Mouse (Mus musculus) adrenal gland (tissue): ENCODE measurements at regions not wholly inside any gene's neighbourhood (a gene's known extent, or its start where the extent isn't known, plus 50 kb on each side); places are given as distances from the start of the nearest gene placed in this dataset.

Experiments used
- intact Hi-C: fragments of 180-260 bp; cut with DNase I; formaldehyde crosslinking; loops from one replicate; pipeline ENCODE4 v1.15.1; 2025

DNA sequence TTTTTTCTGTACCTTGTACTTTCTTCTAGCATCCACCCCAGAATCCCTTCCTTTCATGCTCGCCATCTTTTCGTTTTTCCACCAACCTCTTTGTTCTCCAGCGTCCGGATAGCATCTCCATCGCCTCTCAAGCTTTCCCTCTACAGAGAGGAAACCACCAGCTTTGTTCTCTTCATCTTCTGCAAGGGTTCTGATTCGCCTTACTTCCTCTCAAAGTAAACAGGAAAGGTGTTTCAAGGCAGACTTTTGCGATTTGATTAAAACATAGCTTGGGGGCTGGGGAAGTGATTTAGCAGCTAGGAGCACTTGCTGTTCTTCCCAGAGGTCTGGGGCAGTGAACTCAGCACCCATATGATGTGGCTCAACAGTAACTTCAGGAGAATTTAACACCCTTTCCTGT is 71.4 kb downstream of the Emp1 start:
- intact Hi-C loops = no loop called here

DNA sequence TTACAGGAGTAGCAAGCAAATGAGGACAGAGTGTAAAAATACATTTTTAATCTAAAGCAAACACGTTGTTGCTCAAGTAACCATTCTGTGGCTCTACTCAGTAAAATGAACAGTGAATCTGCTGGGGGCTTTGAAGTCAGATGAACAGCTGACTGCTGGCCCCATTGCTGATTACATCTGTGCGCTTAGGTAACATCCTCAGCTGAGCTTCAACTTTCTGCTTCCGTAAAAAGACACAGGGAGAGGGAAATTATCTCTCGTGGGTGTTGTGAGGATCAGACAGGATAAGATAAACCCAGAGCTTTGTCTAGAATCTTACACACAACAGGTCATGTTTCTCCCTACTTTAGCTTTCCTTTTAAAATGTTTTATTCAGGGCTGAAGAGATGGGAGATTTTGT is 74.0 kb downstream of the Emp1 start:
- intact Hi-C loops = no loop called here

DNA sequence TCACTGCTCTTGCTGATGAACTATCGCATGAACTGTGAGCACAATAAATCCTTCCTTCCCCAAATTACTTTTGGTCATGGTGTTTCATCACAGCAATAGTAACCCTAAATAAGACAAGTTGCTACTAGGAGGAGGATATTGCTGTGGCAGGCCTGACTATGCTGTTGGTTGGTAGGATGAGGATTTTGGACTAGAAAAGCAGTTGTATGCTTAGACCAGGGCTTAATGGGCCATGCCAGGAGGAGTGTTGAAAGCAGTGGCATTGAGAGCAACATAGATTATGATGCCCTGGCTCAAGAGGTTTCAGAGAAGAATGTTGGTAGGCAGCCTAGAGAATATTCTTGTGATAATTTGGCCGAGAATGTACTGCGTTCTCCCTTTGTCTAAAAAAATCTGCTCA is 75.9 kb downstream of the Emp1 start:
- intact Hi-C loops = no loop called here

DNA sequence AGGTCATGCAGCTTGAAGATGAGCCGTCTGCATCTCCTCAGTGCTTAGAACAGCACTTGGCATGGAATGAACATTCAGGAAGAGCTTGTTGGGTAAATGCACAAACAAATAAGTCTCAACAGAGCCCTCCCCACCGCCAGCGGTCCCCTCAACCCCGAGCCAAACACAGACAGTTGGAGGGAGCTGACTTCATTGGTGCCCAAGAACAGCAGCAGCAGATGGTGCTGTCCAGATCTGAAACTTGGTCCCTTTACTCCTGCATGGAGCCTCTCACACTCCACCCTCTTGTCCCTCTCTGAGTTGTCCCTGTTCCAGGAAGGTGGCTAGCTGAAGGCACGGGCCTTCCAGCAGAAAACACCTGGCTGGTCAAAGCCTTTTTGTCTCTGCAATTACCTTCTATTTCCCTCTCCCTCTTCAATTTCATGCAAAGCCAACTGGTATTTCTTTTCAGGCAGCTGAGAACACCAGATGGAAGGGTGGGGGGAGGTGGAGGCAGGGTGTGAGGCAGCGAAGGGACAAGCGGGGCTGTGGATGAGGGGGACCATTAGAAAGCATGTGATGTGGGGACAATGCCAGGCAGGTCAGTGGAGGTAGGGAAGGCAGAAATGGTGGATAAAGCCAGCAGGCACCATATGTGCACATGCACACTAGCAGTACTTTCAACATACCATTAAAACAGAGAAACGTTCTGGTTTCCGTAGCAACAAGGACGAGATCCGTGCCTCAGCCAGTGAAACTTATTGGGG is 79.0 kb downstream of the Emp1 start:
- intact Hi-C loops = loop anchor here (5.0 to 10.0 kb wide), 2 partner anchors 204 to 911 kb away; no protein-coding TSS in a partner anchor

DNA sequence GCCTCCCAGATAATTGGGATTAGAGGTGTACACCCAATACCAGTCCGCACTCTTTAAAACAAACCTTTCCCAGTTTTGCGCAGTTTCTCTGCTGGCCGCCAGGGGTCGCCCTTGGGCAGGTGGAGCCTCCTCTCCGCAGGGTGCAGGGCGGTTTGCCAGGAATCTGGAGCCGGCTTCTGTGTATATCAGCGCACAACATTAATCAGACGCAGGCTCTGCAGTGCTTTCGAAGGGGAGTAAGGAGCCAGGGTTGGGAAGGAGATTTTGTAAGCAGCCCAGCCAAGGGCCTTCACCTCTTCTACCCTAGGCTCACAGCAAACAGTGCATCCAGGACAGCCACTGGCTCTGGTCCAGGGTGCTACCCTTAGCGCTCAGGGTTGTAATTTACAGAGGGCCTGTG is 82.3 kb downstream of the Emp1 start:
- intact Hi-C loops = loop anchor here (1.0 to 10.0 kb wide), 3 partner anchors 200 to 908 kb away; no protein-coding TSS in a partner anchor

DNA sequence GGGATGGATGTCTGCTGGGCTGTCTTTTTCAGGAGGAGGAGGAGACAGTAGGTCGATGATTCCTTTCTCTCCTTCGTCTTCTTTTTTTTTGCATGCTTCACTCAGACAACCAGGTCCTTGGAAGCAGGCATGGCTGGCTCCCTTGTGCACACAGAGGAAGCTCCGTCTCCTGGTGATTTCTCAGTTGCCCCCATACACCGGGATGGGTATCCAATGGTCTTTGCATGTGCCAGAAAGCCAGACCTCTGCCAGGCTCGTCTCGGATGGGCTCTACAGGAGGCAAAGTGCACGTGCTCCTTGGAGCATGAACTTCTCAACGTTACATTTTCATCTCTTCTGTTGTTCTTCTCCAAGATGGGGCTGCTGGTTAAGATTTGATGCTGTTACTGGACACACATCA is 82.7 kb downstream of the Emp1 start:
- intact Hi-C loops = loop anchor here (10.0 kb wide), 1 partner anchor 200 kb away; no protein-coding TSS in a partner anchor

DNA sequence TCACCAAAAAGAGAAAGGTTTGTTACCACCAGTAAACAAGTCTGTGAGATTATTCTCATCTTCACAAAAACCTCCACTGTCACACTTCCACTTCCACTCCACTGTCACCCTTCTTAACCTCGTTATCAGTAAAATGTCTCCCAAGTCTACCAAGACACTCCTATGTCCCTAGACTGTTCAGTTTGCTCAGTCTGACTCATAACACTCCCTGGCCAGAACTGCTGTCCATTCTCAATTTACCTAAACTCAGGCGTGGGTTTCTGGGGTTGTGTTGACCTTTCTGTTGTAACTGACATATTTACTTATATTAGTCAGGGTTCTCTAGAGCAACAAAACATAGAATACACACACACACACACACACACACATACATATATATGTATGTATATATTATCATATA is 85.5 kb downstream of the Emp1 start:
- intact Hi-C loops = loop anchor here (10.0 kb wide), 1 partner anchor 197 kb away; no protein-coding TSS in a partner anchor

DNA sequence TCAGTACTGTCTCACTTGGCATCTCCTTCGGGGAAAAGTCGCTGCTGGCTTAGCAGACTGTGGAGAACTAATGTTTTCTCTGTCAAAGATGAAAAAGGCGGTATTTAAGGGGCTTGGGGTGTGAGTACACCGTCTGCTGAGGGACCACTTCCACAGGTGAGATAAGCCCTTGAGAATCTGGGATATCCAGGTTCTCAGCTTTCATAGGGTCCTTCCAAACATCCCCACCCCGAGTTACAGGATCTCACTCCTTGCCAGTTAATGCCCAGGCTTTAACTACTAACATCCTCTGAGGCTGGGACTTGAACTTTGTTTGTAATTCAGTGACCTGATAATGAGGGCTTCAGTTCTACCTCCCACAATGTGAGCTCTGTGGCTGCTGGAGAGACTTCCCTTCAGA is 86.9 kb downstream of the Emp1 start:
- intact Hi-C loops = loop anchor here (10.0 kb wide), 1 partner anchor 196 kb away; no protein-coding TSS in a partner anchor

DNA sequence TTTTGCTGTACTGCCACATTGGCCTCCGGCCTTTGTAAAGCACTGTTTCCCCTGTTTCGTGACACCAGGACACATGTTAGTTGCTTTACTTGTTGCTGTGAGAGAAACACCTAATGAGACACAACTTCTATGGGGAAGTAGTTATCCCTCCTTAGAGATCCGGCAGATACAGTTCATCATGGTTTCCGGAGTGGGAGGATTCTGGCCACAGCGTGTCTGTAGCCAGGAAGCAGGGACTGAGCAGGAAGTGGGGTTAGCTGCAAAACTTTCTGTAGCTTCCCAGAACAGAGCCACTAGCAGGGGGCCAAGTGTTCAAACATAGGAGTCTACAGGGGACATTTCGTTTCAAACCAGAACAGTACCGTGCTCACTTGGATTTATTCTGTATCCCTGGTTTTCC is 88.2 kb downstream of the Emp1 start:
- intact Hi-C loops = no loop called here

DNA sequence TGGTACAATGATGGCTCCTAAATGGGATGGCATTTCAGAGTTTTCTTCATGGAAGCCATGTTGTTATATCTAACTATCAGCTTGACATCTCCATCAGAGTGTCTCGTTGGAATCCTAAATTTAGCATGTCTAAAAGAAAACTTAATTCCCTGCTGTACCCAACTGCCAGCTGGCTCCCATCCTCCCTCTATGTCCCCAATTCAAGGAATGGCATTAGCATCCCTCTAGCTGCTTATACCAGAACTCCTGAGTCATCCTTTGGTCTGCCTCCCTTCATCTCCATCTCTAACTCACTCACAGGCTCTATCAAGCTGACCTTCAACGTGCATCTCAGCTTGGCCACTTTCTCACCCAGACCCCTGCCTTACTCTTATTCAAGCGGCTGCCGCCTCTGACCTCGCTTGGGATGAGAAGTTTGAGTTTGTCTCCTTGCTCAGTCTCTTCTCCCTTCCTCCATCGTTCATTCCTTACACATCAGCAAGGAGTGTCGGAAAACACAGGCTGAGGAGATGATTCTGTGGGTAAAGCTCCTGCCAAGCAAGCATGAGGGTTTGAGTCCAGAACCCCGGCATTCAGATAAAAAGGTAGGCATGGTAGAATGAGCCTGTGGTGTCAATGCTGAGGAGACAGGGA is 88.9 kb downstream of the Emp1 start:
- intact Hi-C loops = no loop called here

DNA sequence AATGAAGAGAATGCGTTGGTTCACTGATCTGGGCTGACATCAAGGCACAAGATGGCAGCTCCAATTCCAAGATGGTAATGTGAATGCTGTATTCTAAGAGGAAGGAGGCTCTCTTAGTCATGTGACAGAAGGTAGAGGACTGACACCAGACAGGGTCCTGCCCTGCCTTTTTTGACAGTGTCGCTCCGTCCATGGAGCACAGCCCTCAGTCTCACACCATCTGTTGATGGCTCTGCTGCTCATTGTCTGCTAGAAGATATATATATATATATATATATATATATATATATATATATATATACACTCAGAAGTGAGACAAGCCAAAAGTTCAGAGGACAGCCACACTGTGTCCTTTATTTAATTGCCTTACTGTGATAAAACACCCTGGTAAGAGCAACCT is 90.7 kb downstream of the Emp1 start:
- intact Hi-C loops = no loop called here

DNA sequence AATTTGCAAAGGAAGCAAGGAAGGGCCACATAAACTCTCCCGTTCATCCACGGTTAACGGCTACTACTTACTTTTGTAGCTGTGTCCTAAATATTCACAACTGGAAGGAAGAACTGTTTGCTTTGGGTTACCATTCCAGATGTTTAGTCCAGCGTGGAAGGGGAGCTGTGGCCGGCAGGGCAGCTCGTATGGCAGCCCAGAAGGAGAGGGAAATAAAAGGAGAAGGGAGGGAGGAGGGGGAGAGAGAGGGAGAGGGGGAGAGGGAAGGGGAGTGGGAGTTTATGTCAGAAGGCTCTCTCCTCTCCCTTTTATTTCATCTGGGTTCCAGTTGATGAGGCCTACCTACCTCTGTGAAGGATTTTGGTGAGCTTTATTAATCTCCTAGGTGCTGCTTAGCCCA is 110.2 kb downstream of the Emp1 start:
- intact Hi-C loops = no loop called here

DNA sequence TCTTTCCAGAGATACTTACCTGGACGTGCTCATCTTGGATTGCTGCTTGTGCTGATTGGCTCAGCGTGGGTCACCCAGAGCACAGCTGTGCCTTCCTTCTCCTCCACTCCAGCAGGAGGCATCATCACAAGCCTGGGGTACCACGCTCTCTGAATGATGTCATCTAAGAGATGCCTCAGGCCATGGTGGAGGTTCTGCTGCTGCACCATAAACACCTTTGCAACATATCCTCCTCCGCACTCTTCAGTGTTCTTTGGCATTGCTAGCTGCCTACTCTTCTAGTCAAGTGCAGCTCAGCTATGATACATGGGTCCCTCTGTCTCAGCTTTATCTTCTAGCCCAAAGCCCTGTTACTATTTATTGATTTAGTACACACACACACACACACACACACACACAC is 110.8 kb downstream of the Emp1 start:
- intact Hi-C loops = no loop called here

DNA sequence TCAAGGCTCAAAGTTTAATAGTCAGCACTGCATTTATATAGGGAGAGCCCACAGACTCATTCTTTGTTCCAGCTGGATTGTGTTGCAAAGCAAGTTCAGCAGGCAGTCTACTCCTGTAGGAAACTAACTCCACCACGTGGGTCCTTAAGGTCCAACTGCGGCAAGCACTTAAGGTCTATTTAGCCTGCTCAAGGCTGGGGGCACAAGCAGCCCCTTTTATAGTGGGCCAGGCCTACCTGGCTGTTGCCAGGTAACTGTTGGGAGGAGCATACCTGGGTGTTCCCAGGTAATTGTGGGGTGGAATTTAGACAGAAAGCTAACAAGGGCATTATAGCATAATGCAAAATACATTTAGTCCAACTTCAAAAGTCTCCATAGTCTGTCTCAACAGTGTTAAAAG is 126.5 kb downstream of the Emp1 start:
- intact Hi-C loops = no loop called here

DNA sequence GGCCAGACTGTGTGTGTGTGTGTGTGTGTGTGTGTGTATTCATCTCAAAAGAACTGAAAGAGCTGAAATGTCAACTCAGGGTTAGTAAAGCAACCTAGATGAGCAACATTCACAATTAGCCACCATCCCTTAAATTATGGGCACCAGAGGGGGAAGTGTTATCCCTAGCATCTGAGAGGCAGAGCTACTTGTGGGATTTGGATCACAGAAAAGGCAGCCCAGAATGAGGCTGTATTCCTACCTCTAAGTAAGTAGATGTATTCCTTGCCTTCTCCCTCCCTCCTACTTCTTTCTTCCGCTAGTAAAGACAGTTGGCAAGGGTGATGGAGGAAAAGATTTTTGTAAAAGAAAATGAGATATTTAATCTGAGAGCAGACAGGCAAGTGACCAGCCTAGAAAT is 131.6 kb downstream of the Emp1 start:
- intact Hi-C loops = no loop called here

DNA sequence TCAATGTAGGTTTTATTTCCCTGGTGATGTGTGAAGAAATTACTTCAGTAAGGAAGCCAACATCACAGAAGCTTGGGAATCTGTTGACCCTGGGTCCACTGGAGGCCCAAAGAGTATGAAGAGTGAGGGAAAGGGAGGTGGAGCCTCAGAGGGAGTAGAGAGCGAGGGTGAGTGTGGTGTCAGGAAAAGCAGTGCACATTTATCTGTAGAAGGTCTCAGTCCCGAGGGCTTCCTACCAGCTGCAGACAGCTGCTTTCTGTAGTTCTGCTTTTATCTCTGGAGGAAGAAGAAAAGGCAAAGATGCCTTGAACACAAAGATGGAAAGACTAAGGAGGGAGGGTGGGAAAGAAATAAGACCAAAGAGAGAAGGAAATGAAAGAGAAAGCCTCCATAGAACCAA is 133.5 kb downstream of the Emp1 start:
- intact Hi-C loops = no loop called here

DNA sequence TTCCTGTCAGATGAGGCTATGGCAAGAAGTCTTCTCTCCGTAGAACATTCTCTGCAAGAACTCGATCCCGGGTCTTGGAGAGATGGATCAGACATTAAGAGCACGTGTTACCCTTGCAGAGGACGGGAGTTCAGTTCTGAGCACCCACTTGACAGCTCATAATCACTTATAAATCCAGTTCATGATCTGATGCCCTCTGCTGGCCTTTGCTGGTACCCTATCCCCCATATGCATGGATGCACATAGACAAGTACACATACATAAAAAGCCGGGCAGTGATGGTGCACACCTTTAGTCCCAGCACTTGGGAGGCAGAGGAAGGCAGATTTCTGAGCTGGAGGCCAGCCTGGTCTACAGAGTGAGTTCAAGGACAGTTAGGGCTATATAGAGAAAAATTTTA is 136.2 kb downstream of the Emp1 start:
- intact Hi-C loops = no loop called here

DNA sequence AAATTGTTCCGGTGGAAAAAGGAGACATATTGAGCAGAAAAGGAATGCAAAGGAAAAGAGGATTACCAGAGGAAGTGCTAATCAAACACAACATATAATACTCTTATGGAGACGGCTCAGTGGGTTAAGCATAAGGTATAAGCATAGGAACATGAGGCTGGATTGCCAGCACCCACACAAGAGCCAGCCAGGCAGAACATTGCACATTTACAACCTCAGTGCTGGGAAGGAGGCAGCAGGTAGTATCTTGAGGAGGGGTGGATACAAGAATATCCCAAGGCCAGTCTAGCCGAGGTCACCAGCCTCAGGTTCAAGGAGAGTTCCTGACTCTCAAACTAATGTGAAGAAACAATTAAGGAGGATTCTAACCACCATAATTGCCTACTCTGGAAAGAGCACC is 138.0 kb downstream of the Emp1 start:
- intact Hi-C loops = no loop called here

DNA sequence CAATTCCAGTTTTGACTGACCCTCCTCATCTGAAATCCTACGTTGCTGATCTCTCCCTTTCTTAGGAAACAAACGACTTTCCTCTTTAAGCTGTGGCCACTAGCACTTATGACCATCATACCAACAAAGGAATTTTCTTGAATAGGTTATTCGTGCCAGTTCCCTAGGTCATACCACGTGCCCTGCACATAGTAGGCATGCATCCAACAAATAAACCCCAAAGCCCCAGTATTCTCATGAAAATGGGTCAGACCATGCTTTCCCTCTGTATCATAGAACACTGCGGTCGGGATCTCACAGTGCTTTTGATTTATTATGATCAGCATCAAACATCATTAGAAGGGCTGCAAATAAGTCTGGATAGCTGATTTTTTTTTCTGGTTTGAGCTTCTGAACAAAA is 139.4 kb downstream of the Emp1 start:
- intact Hi-C loops = no loop called here

DNA sequence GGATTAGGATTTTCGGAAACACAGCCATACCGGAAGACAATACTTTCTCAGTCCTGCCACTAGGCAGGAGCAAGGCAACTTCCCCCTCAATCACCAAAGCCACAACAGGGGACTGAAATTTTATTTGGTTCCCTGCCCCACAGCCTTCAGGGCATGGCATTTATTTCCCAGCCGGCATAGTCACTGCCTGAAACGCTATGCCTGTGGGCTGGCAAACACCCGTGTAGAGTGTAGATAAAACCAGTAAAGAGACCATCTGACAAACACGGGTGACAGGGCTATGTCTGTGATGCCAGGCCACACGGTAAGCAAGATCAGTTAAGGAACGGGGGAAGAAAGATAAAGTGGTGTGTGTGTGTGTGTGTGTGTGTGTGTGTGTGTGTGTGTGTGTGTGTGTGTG is 140.1 kb downstream of the Emp1 start:
- intact Hi-C loops = no loop called here

DNA sequence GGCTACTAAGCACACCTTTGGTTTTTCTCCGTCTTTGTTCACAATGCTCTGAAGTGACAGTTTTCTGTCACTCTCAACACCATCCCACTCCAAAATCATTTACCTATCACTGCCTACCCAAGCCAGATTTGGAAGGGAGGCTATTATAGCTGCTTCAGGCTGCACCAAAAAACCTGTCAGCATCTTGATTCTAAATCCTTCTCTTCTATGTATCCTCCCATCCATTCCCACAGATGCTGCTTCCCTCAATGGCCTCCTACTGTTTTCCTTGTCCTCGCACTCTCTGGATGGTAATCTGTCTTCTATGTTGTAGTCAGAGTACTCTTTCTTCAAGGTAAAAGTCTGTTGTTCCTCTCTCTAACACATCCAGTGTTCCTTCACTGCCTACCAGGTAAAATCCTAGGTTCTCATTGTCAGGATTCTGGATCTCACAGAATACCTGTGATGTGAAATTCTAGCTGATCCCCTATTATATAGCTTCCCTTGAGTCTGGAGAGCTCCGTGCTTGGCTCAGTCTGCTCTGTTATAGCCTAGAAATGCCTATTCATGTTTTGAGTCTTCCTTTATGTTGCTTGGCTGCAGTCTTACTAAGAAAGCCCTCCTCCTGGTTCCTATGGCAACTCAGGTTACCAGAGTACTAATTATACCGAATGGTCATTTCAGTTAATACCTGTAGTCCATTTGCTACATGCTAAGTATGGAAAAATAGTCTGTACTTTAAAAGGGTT is 156.5 kb downstream of the Emp1 start:
- intact Hi-C loops = no loop called here

DNA sequence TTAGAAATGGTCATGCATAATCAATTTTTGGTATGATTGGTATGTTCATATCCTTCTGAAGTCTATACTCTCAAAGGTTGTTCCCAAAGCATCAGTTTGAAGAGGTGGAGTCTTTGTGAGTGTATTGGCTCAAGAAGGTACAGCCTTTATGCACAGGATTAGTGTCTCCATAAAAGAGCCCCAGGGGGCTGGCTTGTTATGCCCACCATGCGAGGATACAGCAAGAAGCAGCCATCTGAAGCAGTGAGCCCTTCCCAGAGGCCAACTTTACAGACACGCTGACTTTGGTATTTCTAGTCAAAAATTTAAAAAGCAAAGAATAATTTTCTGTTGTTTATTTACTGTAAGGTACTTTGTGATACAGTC is 157.1 kb downstream of the Emp1 start:
- intact Hi-C loops = no loop called here
